Mouse (Mus musculus): ENCODE measurements around the gene Ppp4r1. TPM values are rescaled to one million over a fixed set of nuclear protein-coding genes. Genes with fewer than 3 reads are reported as not detected.

Gene Ppp4r1
- total RNA-seq, 4 experiments from 2014 or later: 42.5 to 59.2 (median 48.4) TPM

DNA sequence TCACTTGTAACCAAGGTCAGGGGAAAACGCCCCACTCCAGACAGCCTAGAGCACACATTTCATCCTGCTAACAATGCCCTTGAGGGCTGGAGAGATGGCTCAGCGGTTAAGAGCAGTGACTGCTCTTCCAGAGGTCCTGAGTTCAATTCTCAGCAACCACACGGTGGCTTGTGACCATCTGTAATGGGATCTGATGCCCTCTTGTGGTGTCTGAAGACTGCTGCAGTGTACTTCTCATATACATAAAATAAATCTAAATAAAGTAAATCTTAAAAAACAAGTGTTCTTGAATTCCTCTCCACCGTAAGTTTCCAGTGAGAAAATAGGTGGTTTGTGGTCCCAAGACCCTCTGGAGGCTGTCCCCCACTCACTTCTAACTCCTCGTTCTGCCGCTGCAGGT, 69.4 kb downstream of the Ppp4r1 start:
- no peak for DNase-seq (ENCODE audit: low spot score in 2 of 2)

DNA sequence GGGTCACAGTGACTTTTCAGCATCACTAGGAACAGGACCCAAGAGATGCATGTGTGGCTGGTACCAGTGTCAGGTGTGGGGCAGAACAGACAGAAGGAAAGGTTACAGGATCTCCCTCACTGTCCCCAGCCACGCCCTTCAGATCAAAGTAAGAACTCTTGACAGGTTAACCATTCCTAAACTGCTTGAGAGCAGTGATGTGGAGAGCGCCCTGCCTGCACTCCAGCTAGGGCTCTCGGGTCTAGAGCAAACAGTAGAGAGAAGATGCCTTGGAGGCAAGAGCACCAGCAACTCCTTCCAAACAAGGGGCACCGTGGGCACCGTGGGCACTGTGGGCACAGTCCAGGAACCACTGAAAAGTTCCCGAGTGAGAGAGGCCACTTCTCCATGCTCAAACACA, 71.0 kb downstream of the Ppp4r1 start:
- DNase-seq (ENCODE audit: low spot score in 2 of 2): no peak

DNA sequence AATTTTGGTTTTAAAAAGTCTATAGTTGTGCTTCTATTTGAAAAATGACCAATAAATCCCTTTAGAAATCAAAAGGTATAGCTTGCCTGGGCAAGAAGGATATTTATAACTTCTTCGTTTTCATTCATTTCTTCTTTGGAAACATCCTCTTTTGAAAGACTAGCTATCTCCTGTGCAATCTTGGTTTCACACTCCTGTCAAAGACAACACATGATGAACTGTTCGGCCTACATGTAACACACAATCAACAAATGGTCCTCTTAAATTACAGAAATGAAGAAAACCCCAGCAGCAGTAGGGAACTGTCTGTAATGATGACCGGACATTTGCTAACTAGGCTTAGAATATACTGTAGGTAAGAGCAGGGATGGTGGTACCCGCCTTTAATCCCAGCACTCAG, 71.6 kb downstream of the Ppp4r1 start:
- no peak for DNase-seq (ENCODE audit: low spot score in 2 of 2)

DNA sequence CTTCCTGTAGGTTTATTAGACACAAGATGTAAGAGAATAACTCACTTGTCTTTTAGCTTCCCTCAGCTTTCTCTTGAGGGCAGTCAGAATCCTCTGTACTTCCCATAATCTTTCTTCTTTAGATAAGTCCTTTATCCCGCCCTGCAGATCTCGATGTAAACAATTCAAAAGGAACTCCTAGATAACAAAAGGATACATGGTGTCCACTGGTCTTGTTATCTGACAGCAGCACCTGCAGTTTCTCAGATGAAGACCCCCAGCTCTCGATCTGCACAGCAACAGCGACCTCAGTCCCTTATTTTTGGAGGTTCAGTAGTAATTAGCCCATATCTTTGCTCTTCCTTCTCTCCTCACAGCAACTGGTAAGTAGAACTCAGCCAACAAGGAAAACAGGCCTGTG, 75.2 kb downstream of the Ppp4r1 start:
- DNase-seq (ENCODE audit: low spot score in 2 of 2): no peak

DNA sequence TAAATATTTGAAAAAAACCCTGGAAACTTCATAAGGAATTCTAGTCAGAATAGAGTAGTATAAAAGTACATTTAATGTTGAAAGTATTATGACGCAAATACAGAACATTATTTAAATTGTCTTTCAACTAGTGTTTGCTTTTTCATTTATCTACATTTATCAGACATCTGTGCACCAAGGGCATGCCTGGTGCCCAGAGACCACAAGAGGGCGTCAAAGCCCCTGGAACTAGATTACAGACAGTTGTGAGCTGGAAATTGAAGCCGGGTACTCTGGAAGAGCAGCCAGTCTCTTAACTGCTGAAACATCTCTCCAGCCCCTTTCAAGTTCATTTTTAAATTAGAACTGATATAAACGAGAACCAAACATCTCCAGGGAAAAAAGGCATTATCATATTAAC, 80.2 kb downstream of the Ppp4r1 start:
- DNase-seq (ENCODE audit: low spot score in 2 of 2): no peak

DNA sequence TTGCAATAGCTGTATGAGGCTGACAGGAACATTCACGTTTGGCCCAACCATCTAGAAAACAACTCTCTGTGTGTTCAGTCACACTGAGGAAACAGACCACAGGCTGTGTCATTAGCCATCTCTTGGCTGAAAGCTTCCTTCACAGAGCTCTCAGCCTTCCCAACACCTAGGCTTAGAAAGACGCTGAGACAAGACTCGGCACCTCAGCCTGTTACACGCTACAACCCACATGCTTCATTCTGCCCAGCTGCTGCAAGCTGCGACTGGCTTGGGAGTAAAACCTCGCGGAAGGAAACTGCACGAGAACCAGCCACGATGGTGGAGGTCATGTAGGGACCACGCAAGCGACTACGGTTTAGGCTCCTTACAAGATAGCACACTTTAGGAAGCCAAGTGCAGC, 81.5 kb downstream of the Ppp4r1 start:
- DNase-seq (ENCODE audit: low spot score in 2 of 2): no peak

DNA sequence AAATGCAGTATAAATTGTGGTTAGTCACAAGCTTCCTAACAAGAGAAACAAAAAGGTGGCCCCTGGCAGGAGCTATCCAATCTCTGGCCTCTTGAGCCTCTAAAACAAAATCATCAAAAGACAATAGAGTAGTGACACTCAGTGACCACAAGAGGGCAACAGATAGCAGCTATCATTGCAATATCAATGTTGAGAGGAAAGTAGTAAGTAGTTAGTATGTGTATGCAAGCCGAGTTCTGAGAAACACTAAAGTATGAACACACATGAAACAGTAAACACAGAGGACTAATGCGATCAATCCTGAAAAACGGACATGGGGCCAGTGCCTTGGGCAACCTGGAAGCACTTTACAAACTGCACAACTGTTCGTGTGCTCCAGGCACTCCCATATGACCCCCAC, 82.4 kb downstream of the Ppp4r1 start:
- DNase-seq (ENCODE audit: low spot score in 2 of 2): no peak

DNA sequence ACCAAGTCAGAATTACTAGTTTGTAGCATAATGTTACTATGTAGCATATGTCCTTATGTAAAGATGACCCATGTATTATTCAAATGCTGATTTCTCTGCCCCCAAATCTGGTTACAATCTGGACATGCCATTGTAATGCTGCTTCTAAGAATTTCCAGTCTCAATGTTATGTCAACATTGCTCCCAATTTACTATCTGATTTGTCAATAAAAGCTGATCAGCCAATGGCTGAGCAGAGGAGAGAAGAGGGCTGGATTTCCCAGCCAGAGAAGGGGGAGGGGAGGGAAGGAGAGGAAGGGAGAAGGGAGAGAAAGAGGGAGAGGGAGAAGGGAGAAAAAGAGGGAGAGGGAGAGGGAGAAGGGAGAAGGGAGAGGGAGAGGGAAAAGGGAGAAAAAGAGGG, 82.9 kb downstream of the Ppp4r1 start:
- no peak for DNase-seq (ENCODE audit: low spot score in 2 of 2)

DNA sequence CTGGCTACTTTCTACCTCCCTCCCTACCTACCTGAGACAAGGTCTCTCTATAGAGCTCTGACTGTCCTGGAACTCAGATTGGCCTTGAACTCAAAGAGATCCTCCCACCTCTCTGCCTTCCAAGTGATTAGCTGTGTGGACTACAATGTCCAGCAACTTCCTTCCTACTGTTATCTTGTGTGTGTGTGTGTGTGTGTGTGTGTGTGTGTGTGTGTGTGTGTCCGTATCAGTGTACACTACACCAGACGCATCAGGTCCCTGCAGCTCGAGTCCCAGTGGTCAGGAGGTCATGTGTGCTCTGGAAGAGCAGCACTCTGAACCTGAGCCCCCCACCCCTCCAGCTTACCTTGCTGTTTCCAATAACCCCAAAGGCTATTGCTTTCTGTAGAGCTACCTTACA, 83.8 kb downstream of the Ppp4r1 start:
- DNase-seq (ENCODE audit: low spot score in 2 of 2): no peak

DNA sequence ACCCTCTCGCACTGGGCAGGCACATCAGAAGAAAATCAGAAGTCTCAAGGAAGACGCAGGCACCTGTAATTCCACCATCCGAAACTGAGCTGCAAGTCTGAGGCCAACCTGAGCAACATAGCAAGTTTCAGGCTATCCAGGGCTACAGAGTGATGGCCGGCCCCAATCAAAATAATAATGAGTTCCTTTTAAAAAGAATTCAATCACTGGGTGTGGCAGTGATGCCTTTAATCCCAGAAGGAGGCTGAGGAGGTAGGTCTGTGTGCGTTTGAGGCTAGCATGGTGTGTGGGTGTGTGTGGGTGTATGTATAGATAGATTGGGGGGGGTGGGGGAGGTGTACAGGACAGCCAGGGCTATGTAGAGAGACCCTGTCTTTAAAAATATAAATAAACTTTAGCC, 85.6 kb downstream of the Ppp4r1 start:
- no peak for DNase-seq (ENCODE audit: low spot score in 2 of 2)

DNA sequence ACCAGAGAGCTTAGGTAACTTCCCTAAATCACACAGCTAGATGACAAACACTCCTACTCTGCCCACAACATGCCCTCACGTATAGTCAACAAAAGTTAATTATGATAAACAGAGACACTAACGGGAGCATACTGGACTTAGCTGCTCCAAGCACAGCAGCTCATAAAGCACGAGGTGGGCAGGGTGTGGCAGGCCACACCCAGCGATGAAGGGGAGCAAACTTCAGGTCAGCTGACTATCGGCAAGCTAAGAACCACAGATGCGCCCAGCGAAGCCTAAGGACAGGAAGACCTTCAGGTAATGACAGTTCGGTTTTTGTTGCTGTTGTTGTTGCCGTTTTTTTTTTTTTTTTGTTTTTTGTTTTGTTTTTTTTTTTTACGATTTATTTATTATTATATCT, 87.3 kb downstream of the Ppp4r1 start:
- DNase-seq (ENCODE audit: low spot score in 2 of 2): no peak

DNA sequence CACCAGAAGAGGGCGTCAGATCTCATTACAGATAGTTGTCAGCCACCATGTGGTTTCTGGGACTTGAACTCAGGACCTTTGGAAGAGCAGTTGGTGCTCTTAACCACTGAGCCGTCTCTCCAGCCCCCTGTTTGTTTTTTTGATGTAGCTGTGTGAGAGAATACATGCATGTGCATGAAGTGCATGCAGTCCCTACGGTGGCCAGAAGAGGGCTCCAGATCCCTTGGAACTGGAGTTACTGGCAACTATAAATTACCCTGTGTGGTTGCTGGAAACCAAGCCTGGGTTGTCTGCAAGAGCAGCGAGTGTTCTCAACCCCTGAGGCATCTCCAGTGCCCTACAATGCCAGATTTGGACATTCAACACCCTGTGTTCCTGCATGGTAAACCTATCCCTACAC, 87.8 kb downstream of the Ppp4r1 start:
- peak in 1 of 2 experiments; percentile 69 for DNase-seq (ENCODE audit: low spot score in 2 of 2)

DNA sequence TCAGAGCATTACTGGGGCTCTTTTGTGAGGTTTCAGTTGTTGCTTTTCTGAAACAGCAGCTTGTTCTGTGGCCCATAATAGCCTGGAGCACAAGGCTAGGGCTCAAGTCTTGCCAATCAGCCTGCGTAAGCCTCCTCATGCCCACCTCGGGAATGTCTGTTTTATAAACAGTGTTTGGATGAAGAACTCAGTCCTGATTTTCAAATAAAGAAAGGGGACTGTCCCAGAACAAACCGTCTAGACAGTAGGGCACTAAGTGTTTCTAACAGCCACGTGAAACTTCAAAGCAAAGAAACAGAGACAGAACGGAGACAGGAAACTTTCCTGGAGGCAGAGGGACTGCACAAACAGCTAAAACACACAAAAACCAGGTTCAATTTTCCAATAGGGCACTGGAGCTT, 89.3 kb downstream of the Ppp4r1 start:
- no peak for DNase-seq (ENCODE audit: low spot score in 2 of 2)

DNA sequence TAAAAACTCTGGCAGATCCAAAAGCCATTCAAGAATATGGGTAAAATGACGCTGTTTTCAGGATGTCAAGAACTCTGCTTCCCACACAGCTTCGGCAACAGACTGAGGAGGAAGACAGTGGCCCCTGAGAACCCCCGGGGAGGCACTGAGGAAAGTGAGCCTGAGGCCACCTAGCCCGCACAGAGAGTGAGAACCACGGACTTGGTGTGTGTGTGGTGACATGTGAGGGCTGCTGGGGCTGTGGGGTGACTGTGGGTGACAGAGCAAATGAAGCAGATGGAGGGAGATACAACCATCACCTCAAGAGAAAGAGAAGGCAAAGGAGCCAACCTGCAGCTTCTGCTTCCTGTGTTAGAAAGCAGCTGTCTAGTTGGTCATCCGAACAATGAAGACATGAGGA, 89.7 kb downstream of the Ppp4r1 start:
- DNase-seq (ENCODE audit: low spot score in 2 of 2): no peak

DNA sequence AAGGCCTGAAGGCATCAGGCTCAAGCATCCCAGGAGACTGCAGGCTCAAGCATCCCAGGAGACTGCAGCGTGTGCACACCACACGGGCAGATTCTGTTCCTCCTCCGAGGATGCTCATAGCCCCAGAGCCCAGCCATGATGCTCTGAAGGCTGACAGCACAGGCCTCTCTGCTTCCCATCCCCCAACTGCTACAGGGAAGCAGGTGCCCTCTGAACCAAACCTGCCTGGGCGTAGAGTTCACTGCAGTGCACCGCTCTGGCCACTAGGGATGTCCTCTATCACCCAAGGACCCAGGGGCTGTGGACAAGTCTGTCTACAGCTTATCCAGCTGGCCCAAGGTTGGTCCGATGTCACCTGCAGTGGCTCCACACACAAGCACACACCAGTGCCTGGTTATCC, 90.3 kb downstream of the Ppp4r1 start:
- DNase-seq (ENCODE audit: low spot score in 2 of 2): no peak

DNA sequence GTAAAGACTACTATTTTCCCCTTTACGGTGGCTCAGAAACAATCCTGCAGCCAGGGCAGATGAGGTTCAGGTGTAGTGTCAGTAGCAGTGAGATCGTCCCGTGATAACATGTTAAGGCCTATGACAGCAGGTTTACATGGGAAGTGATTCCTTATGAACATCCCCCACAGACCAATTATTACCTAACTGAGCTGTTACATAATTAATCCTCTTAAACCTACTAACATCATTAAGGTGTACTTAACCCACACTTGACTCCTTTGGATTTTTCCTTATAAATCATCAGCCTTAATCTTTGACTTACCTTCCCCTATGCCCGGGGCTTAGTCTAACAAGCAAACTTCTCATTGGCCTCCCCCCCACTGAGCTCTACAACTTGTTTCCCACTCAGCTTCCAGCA, 90.8 kb downstream of the Ppp4r1 start:
- DNase-seq (ENCODE audit: low spot score in 2 of 2): no peak

DNA sequence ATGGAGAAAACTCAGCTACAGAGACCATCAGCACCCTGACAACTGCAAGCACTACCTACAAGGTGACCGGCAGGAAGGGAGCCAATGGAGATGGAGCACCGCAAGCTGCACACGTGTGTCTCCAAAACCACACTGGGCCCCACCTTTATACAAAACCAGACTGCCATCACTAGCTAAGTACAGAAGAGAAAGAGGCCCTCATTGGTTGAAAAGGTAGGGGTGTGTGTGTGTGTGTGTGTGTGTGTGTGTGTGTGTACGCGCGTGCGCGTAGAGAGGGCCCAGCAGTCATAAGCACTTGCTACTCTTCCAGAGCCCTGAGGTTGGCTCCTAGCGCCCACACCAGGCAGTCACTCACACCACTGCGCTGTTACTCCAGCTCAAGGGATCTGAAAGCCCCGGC, 91.5 kb downstream of the Ppp4r1 start:
- no peak for DNase-seq (ENCODE audit: low spot score in 2 of 2)

DNA sequence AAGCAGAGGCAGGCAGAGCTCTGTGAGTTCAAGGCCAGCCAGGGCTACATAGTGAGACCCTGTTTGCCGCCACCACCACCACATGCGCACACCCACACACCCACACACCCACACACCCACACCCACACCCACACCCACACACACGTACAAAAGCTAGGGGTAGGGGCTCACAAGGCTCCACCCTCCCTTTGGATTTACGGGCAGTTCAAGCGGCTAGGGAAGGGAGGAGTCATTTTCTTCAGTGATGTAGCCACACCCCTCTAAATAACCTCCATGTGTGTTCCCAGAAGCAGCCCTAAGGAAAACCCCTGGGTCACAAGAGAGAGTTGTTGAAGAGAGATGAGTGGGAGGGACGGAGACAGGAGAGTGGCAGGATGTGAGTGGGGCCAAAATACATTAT, 94.7 kb downstream of the Ppp4r1 start:
- DNase-seq (ENCODE audit: low spot score in 2 of 2): no peak

DNA sequence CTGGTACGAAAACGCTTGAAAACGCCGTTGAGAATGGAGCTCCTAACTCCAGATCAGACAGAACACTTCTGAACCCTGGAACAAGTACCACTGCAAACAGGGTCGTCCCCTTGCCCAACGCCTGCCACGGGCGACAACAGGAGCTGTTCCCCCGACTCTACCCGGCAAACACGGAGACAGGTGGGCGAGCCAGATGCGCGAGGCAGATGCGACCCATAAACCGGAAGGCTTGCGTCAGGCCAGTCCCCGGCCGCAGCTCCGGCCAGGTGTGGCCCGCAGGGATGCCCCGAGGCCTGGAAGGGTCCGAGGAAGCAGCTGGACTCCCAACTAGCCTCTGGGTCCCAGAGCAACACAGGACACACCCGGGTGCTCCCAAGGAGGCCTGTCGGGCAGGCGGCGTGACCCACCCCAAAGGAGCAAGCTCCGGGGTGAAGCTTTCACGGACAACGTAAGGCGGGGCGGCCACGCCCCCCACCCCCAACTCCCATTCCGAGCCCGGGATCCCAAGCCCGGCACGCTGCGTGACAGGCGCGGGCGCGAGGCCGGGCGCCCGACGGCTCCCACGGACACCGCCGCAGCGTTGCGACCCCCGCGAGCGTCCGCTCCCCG, 101.8 kb downstream of the Ppp4r1 start:
- DNase-seq (ENCODE audit: low spot score in 2 of 2): peak in 1 of 2 experiments; percentile 52

DNA sequence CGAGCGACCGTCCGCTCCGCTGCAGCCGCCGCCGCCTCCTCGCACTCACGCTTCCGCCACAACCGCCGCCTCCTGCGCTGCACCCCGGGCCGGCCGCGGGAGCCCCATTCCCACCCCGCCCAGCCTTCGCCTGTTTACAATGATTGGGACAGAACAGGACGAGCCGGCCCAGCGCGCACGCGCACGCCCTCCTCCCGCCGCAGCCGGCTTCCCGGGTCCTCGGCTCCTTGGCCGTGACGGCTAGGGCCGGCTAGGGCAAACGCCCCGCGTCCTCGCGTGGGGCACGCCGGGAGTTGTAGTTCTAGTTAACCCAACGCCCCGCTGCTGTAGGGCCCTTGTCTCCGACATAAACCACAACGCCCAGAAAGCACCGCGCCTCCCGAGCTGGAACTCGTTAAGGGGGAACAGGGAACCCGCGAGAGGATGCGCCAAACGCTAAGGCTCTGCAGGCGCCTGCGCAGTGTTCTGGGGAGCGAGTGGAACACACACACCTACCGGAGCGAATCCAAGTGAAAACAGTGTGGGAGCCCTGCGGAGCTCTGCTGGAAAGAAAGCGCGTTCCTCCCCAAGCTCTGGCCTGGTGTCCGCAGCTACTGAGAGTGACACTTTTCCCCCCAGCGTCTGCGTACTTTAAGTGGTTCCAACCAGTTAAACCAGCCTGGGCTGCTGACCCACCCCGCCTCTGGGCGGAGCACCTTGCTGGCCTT, 102.5 kb downstream of the Ppp4r1 start:
- DNase-seq (ENCODE audit: low spot score in 2 of 2): peak; percentile 95 to 100

DNA sequence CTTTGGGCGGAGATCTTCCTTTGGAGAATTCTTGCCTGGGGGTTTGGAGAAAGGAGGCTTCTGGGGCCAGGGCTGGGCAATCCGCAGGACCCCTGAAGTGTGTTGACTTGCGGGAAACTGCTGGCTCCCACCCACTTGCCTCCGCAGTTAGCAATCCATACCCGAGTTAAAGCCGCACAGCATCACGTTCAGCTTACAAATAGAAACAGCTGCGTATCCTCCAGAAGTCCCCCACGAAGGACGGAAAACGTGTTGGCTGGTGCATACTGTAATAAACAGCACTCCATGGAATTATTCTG, 103.0 kb downstream of the Ppp4r1 start:
- DNase-seq (ENCODE audit: low spot score in 2 of 2): no peak

DNA sequence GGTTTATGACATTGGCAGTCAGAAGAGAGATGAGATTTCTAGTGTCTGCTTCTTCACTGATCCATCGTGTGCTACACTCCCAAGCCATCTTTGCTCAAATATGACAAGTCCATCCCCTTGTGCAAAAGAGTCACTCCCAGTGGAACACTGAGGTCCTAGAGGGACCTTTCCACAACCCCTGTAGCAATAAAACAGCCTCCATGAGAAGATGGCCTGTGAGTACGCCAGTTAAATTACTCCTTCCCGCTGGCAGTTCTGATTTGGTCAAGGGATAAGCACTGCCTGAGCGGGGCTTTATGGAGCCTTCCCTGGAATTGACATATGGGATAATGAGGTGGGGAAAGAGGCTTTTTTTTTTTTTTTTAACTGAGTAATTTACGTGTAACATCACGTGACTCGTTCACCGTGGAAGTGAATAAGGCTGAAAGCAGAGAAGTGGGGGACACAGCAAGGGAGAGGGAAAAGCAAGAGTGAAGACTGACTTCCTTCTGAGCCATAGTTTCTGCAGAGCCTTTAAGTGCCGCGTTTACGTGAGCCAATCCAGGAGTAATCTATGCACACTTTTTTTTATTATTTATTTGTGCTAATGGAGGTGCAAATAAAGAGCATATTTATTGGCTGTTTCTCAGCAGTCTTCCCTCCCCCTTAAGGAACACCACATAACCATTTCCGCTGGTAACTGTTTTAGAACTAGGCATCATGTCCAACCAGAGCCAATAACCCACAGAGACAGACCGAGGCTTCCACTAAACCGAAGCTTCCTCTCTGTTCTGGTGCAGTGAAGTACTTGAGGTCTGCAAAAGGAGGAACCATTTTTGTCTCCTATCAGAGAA, 103.5 kb downstream of the Ppp4r1 start, which contains the start of gene Ralbp1:
Gene Ralbp1, minus strand, starts transcription at position 102 of the 833 bp plus-strand sequence.
- peak in 1 of 2 experiments; percentile 45 for DNase-seq (ENCODE audit: low spot score in 2 of 2)

DNA sequence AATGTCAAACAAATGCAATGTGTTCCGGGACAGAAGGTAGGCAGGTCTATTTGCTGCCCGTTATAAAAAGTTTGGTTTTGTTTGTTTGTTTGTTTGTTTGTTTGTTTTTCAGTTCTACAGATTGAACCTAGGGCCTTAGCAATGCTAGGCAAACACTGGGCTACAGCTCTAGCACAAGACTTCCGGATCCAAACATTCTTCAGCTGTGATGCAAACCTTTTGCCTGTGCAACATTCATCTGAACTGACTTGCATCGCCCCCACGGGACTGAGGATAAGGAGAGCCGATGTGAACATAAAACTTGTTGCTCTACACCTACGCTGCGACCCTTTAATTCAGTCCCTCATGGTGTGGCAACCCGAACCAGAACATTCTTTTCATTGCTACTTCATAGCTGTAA, 104.2 kb downstream of the Ppp4r1 start:
- DNase-seq (ENCODE audit: low spot score in 2 of 2): no peak

Data from left cerebral cortex, adult 8-10 months (tissue).